Mouse (Mus musculus): ENCODE measurements around the gene Sipa1l1. TPM values are rescaled to one million over a fixed set of nuclear protein-coding genes. Genes with fewer than 3 reads are reported as not detected.

Sipa1l1 gene
- total and polyA plus RNA-seq, 2 experiments from 2014 or later, result 8.2 to 22.9 TPM

DNA sequence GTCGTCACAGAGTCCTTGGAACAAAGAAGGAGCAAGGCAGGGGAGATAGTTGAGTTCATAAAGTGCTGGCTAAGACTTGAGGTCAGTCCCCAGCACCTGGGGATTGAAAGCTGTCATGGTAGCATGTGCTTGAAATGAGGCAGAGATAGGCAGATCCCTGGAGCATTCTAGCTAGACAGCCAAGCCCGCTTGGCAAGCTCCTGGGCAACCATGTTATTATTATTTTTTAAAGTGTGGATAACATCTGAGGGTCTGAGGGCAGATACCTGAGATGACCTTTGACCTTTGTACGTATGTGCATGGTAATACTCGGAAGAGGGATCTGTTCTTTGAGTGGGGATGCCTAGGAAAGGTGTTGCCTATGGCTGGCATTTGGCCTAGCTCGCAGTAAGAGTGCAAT, 188.3 kb downstream of the Sipa1l1 start:
- ATAC-seq (no peak), DNase-seq (ENCODE audit: low spot score) (no peak)
- Histone ChIP-seq H3K27ac (no peak overlapping the region), H3K9me3 (ENCODE audit: low read length) (no peaks in the 10 kb centered on the region), H3K4me3 (ENCODE audit: low read length) (no peak overlapping the region), H3K4me1 (ENCODE audit: insufficient read depth, low read length) (no peaks in the 10 kb centered on the region), H3K9ac (replicated peaks; ENCODE audit: low read length) (no peak overlapping the region), H3K27me3 (ENCODE audit: insufficient read depth, low read length) (no peaks in the 10 kb centered on the region), H3K36me3 (ENCODE audit: insufficient read depth, low read length) (peaks cover 6% of the 10 kb centered on the region; the same call in 1 of the 2 replicates), H3K4me2 (ENCODE audit: low read depth, low read length) (no peak overlapping the region)
- WGBS, result 90% methylated on average over 5 of the region's 5 CpGs
- no peak for TF ChIP-seq CTCF (IDR thresholded peaks at IDR 0.05; ENCODE audit: low read depth)

GRCm38 (mm10) chr12:82362796-82363195, 193.7 kb downstream of the Sipa1l1 start:
- ATAC-seq, result no peak
- 96% methylated on average over 9 of the region's 9 CpGs for WGBS
- DNase-seq (ENCODE audit: low spot score), result no peak

DNA sequence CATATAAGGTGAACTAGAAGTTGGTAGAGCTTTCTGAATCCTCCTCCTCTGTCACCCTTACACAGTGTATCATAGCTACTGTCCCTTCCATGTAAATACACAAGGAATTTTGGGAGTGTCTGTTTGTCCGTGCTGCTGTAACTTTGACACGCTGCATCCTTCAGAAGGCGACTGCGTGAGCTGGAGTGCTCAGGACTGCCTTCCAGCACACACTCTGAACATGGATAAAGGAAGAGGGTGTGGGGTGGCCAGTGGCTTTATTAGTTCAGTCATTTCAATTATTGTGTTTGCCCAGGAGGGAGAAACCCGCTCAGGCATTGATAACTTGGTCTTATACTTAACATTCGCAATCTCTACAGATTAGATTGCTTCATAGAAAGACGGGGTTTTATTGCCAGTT, 195.1 kb downstream of the Sipa1l1 start:
- H3K36me3 ChIP-seq (ENCODE audit: insufficient read depth, low read length), result no peaks in the 10 kb centered on the region
- no peak for DNase-seq (ENCODE audit: low spot score)
- WGBS, result 83% methylated on average over 7 of the region's 7 CpGs
- H3K4me1 ChIP-seq (ENCODE audit: insufficient read depth, low read length), result peaks cover 4% of the 10 kb centered on the region; the same call in 1 of the 2 replicates
- H3K27ac ChIP-seq, result no peak overlapping the region
- no peak overlapping the region for H3K4me3 ChIP-seq (ENCODE audit: low read length)
- ATAC-seq, result no peak
- H3K4me2 ChIP-seq (ENCODE audit: low read depth, low read length), result no peak overlapping the region
- H3K27me3 ChIP-seq (ENCODE audit: insufficient read depth, low read length), result no peaks in the 10 kb centered on the region
- TF ChIP-seq CTCF (IDR thresholded peaks at IDR 0.05; ENCODE audit: low read depth), result no peak
- H3K9me3 ChIP-seq (ENCODE audit: low read length), result no peaks in the 10 kb centered on the region
- H3K9ac ChIP-seq (replicated peaks; ENCODE audit: low read length), result no peak overlapping the region

More at GRCm38 (mm10) chr12:82362796-82363195, 193.7 kb downstream of the Sipa1l1 start:
- H3K9ac ChIP-seq (replicated peaks; ENCODE audit: low read length), result no peak overlapping the region
- H3K4me3 ChIP-seq (ENCODE audit: low read length), result no peak overlapping the region
- no peak overlapping the region for H3K4me2 ChIP-seq (ENCODE audit: low read depth, low read length)
- peaks cover 4% of the 10 kb centered on the region; the same call in 1 of the 2 replicates for H3K4me1 ChIP-seq (ENCODE audit: insufficient read depth, low read length)
- H3K27ac ChIP-seq, result no peak overlapping the region
- TF ChIP-seq CTCF (IDR thresholded peaks at IDR 0.05; ENCODE audit: low read depth), result no peak
- H3K27me3 ChIP-seq (ENCODE audit: insufficient read depth, low read length), result no peaks in the 10 kb centered on the region
- H3K36me3 ChIP-seq (ENCODE audit: insufficient read depth, low read length), result no peaks in the 10 kb centered on the region
- H3K9me3 ChIP-seq (ENCODE audit: low read length), result no peaks in the 10 kb centered on the region

DNA sequence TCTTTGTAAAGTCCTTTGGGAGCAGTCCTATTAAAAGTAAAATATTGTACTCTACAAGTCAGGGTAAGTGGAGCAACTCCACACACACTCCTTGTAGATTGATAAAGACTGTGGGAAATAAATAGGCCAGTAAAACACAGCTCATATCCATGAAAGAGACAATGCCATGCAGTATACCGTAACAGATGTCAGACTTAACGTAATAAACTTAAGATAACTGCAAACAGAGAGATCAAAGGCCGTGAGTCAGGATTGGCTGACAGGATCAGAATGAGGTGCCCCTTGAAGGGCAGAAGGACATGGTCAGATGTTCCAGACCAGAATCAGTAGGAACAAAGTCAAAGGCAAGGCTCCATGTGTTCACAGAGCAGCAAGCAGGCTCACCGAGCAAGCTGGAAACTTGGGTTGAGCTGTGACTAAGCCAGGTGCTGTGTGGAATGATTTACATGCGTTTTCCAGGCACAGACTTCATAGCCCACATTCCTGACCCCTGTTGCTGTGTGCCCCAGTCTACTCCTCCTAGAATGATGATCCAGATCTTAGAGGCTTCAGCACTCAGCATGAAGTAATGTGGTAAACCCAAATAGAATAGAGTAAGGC, 196.3 kb downstream of the Sipa1l1 start:
- TF ChIP-seq CTCF (IDR thresholded peaks at IDR 0.05; ENCODE audit: low read depth), result no peak
- H3K36me3 ChIP-seq (ENCODE audit: insufficient read depth, low read length), result no peaks in the 10 kb centered on the region
- no peak overlapping the region for H3K27ac ChIP-seq
- no peaks in the 10 kb centered on the region for H3K9me3 ChIP-seq (ENCODE audit: low read length)
- 65% methylated on average over 5 of the region's 5 CpGs for WGBS
- no peak overlapping the region for H3K4me2 ChIP-seq (ENCODE audit: low read depth, low read length)
- H3K27me3 ChIP-seq (ENCODE audit: insufficient read depth, low read length), result no peaks in the 10 kb centered on the region
- no peak overlapping the region for H3K4me3 ChIP-seq (ENCODE audit: low read length)
- no peak overlapping the region for H3K9ac ChIP-seq (replicated peaks; ENCODE audit: low read length)
- peaks cover 4% of the 10 kb centered on the region; the same call in 1 of the 2 replicates for H3K4me1 ChIP-seq (ENCODE audit: insufficient read depth, low read length)
- ATAC-seq, result no peak
- no peak for DNase-seq (ENCODE audit: low spot score)

DNA sequence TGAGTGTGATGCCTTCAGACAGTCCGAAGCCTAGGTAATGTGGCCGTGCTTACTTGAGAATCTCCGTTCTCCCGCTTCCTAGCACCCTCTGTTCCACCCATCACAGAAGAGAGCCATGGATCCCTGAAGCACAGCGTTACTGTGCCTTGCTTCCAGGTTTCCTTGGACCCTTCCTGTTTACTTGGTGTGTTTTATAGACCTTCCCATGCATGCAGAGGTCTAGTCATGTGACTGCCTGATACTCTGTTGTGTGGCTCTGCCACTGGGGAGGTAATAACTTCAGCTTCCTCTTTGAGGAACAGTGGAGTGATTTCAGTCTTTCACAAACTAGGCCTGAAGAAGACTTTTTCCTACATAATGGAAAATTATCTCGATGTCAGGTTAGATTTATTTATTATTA, 197.6 kb downstream of the Sipa1l1 start:
- no peak overlapping the region for H3K9ac ChIP-seq (replicated peaks; ENCODE audit: low read length)
- WGBS, result 95% methylated on average over 6 of the region's 6 CpGs
- no peak overlapping the region for H3K4me2 ChIP-seq (ENCODE audit: low read depth, low read length)
- ATAC-seq (no peak), DNase-seq (ENCODE audit: low spot score) (no peak)
- no peaks in the 10 kb centered on the region for H3K36me3 ChIP-seq (ENCODE audit: insufficient read depth, low read length)
- no peaks in the 10 kb centered on the region for H3K9me3 ChIP-seq (ENCODE audit: low read length)
- TF ChIP-seq CTCF (IDR thresholded peaks at IDR 0.05; ENCODE audit: low read depth), result no peak
- H3K27me3 ChIP-seq (ENCODE audit: insufficient read depth, low read length), result no peaks in the 10 kb centered on the region
- no peak overlapping the region for H3K4me3 ChIP-seq (ENCODE audit: low read length)
- H3K4me1 ChIP-seq (ENCODE audit: insufficient read depth, low read length), result peaks cover 4% of the 10 kb centered on the region; the same call in 1 of the 2 replicates
- no peak overlapping the region for H3K27ac ChIP-seq

DNA sequence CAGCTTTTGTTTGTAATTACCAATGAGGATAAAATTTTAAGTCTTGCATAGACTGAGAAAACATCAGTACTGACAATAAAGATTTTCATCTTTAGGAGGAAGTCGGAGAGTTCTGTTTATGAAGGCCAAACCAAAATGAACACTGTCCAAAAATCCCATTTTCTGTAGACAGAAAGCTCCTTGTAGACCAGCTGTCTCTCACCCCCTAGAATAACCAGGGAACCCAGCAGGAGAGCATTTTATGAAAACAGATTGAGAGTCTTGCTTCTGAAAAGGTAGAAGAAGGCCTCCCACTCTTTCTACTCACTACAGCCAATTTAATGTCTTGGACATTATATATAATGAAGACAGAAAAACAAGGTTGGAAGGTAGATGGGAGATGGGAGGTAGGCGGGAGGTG, 198.2 kb downstream of the Sipa1l1 start:
- no peaks in the 10 kb centered on the region for H3K9me3 ChIP-seq (ENCODE audit: low read length)
- H3K27ac ChIP-seq, result no peak overlapping the region
- ATAC-seq (no peak), DNase-seq (ENCODE audit: low spot score) (no peak)
- no peaks in the 10 kb centered on the region for H3K36me3 ChIP-seq (ENCODE audit: insufficient read depth, low read length)
- H3K9ac ChIP-seq (replicated peaks; ENCODE audit: low read length), result no peak overlapping the region
- no peaks in the 10 kb centered on the region for H3K27me3 ChIP-seq (ENCODE audit: insufficient read depth, low read length)
- no peak overlapping the region for H3K4me2 ChIP-seq (ENCODE audit: low read depth, low read length)
- no peak overlapping the region for H3K4me3 ChIP-seq (ENCODE audit: low read length)
- peaks cover 4% of the 10 kb centered on the region; the same call in 1 of the 2 replicates for H3K4me1 ChIP-seq (ENCODE audit: insufficient read depth, low read length)
- TF ChIP-seq CTCF (IDR thresholded peaks at IDR 0.05; ENCODE audit: low read depth), result no peak
- WGBS, result 75% methylated on average over 2 of the region's 2 CpGs

GRCm38 (mm10) chr12:82367986-82368385, 198.9 kb downstream of the Sipa1l1 start:
- no peaks in the 10 kb centered on the region for H3K27me3 ChIP-seq (ENCODE audit: insufficient read depth, low read length)
- no peak for TF ChIP-seq CTCF (IDR thresholded peaks at IDR 0.05; ENCODE audit: low read depth)
- no peak overlapping the region for H3K4me3 ChIP-seq (ENCODE audit: low read length)
- ATAC-seq, result no peak
- WGBS, result 90% methylated on average over 3 of the region's 3 CpGs
- H3K4me1 ChIP-seq (ENCODE audit: insufficient read depth, low read length), result peaks cover 4% of the 10 kb centered on the region; the same call in 1 of the 2 replicates
- no peak for DNase-seq (ENCODE audit: low spot score)
- no peak overlapping the region for H3K27ac ChIP-seq
- no peaks in the 10 kb centered on the region for H3K9me3 ChIP-seq (ENCODE audit: low read length)
- no peak overlapping the region for H3K9ac ChIP-seq (replicated peaks; ENCODE audit: low read length)
- no peak overlapping the region for H3K4me2 ChIP-seq (ENCODE audit: low read depth, low read length)
- H3K36me3 ChIP-seq (ENCODE audit: insufficient read depth, low read length), result no peaks in the 10 kb centered on the region

Data from hindbrain, postnatal 0 days (tissue).